Mouse (Mus musculus): ENCODE measurements around the gene Scd2.
"Not testable (repeated sequence)": the region's sequence is repeated elsewhere in the genome, so short reads cannot be mapped to it uniquely, and the experiment has no call there.

Gene Scd2

DNA sequence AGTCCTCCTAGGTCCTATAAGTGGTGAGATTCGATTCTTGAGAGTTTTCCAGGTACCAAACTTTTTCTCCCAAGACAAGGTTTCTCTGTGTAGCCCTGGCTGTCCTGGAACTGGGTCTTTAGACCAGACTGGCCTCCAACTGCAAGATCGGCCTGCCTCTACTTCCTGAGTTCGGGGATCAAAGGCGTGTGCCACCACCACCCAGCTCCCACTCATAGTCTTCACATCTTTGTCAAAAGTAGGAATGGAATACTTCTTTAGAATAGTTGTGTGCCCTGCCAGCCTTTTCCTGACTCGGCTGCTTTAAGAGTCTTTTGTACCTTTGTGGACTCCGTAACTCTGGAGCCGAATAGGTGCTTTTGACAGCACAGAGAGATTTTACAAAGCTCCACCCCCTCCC is 2.7 kb downstream of the Scd2 start:
- DNase-seq (ENCODE audit: extremely low read depth, low read depth, low spot score): no peak

DNA sequence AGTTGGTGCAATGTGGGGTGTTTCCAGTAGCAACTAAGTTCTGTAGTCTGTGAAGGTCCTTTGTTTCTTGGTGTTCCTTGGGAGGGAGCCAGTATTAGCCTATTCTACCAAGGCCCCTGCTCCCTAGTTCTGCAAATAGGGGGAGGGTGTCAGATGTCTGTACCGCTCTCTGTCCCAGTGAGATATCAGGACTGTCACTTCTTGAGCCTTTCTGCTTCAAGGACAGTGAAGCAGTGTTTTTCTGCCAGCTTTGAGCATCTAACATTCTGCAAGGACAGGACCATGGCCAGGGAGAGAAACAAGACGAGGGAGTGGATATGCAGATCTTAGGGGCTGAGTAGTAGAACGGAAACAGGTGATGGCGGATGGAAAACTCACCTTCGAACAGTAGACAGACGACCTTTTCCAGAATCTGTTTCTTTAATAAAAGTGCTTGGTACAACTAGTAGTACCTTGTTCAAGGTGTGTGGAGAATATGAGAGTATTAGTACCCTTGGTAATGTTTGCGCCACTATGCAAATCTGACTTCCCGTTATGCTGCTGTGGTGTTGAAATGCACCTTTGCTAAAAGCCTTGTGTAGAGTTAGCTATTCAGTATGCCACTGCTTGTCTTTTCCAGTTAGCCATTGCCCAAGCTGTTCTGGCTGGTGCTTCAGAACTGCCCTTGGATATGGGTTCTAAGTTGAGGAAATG is 3.7 kb downstream of the Scd2 start:
- DNase-seq (ENCODE audit: extremely low read depth, low read depth, low spot score): no peak

DNA sequence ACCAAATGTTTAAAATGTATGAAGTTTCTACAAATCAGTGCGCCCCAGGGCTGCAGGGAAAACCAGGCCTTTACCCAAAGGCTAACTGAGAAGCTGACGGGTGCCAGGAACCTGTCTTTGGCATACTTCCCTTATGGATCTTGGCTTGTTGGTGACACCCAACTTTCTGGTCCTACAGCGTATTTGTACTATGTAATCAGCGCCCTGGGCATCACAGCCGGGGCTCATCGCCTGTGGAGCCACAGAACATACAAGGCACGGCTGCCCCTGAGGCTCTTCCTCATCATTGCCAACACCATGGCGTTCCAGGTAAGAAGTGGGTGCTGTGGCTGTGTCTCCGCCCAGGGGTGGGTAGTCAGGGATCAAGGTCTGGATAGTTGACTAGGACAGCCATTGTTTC is 4.4 kb downstream of the Scd2 start:
- DNase-seq (ENCODE audit: extremely low read depth, low read depth, low spot score): no peak

DNA sequence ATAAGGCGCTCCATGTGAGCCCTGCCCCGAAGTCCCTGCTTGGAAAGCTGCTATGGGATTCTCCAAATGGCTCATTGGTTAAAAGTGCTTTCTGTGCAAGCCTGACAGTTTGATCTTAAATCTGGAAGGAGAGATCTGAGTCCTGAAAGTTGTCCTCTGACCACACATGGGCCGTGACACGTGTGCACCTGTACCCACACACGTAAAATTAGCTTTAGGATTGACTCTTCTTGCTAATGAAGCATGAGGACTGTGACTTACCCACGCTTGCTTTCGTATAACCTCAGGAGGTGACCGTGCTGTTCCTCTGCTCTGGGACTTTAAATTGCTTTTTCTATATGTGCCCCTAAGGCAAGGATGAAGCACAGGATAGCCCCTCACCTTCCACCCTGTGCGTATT is 5.6 kb downstream of the Scd2 start:
- no peak for DNase-seq (ENCODE audit: extremely low read depth, low read depth, low spot score)

DNA sequence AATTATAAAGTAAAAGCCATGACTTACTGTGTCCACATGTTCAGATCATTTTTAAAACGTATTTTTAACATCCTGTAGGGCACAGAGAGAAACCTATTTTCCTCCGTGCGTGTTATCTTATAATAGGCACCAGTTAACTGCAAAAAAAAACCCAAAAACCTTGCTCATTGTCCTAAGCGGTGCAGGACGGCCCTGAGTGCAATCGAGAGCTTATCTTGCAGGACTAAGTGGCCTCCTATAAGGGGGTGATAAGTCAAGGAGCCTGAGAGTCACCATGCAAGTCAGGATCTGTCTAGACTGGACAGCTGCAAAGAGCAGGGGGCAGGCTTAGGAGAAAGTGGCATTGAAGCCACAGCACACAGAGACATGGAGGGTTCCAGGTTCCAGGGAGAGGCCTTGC is 6.4 kb downstream of the Scd2 start:
- no peak for DNase-seq (ENCODE audit: extremely low read depth, low read depth, low spot score)

DNA sequence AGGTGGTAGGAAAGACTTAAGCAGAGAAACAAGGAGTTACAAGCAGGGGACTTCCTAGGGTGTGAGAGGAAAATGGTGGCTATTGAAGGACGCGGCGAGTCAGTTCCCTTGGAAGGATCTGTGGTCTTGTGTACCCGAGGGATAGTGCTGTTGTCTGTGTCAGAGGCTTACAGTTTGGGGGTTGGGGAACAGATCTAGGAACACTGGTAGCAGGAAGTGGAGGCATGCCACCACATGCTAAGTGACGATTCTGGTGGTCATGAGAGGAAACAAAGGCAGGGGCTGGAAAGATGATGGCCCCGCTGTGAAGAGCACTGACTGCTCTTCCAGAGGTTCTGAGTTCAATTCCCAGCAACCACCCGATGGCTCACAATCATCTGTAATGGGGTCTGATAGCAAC is 7.0 kb downstream of the Scd2 start:
- no peak for DNase-seq (ENCODE audit: extremely low read depth, low read depth, low spot score)

DNA sequence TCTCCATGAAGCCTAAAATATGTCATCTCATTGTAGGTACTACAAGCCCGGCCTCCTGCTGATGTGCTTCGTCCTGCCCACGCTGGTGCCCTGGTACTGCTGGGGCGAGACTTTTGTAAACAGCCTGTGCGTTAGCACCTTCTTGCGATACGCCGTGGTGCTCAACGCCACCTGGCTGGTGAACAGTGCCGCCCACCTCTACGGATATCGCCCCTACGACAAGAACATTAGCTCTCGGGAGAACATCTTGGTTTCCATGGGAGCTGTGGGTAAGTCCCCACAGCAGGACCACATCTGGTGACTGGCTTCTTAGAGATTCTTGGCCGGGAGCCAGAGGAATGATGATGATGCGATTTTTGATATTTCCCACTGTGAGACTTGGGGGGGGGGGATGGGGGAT is 7.7 kb downstream of the Scd2 start:
- no peak for DNase-seq (ENCODE audit: extremely low read depth, low read depth, low spot score)

DNA sequence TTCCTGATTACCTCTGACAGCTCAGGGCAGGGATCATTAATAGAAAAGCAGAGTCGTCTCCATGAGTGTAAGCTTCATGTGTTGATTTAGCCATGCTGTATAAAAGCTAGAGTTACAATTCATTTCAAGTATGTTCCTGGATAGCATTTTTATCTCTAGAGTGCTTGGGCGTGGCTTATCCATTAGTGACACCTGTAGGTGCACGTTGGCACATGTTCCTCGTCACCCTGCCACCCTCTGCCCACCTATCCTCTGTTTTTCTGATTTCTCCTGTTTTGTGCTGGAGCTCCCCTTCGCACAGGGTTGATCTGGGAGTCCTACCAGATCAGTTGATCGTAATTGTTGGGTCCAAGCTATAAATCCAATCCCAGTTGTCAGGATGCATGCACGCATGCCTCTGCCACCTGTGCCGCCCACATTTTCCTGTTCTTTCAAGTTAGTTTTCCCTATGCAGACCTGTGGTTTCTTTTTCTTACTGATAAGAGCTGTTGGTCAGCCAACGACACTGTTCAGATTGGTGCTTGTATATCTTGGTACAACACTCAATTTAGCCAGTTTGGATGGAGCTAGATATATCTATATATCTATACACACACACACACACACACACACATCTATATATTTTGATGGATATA is 8.3 kb downstream of the Scd2 start:
- DNase-seq (ENCODE audit: extremely low read depth, low read depth, low spot score): no peak

DNA sequence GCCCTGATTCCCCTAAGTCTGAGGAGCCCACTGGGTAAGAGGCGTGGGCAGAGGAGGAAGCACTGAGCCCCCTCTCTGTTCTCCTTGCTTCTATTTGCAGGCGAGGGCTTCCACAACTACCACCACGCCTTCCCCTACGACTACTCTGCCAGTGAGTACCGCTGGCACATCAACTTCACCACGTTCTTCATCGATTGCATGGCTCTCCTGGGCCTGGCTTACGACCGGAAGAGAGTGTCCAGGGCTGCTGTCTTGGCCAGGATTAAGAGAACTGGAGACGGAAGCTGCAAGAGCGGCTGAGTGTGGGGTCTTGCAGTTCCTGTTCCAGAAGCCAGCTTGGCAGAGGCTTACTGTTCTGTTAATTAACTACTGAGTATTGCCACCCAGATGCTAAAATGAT is 9.4 kb downstream of the Scd2 start:
- no peak for DNase-seq (ENCODE audit: extremely low read depth, low read depth, low spot score)

DNA sequence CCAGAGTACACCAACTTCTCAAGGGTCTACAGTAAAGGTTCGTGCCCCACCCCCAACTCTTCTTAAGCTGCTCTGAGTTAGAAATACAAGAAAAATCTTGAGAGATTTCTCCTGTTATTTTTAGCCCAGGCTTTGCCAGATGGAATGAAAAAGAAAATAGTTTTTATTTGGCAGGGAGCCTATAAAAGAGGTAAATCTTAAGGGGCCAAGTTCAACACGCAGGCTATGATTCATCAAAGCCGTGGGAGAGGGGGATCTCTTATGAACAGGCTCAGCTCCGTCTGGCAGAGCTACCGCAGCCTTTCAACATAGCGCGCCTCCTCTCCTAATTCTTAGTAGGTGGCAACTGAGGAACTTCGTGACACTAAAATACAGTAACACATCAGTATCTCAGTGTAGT is 10.0 kb downstream of the Scd2 start:
- no peak for DNase-seq (ENCODE audit: extremely low read depth, low read depth, low spot score)

DNA sequence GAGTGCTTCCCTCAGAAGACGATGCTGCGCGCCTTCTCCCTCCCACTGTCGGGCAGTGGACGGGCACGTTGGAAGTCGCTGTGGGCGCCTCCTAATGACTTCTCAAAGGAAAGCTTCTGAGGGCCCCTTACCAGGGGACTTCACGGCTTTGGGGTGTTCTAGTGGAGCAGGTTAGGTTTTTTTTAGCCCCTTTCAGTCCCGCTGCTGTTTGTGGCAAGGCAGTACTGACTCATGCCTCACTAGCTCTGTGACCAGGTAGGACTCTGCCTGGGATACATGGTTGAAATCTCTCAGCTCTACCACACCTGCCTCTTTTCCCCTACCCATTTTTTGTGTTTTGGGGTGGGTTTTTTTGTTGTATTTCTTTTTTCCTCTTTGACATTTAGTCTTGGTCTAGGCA is 10.9 kb downstream of the Scd2 start:
- no peak for DNase-seq (ENCODE audit: extremely low read depth, low read depth, low spot score)

DNA sequence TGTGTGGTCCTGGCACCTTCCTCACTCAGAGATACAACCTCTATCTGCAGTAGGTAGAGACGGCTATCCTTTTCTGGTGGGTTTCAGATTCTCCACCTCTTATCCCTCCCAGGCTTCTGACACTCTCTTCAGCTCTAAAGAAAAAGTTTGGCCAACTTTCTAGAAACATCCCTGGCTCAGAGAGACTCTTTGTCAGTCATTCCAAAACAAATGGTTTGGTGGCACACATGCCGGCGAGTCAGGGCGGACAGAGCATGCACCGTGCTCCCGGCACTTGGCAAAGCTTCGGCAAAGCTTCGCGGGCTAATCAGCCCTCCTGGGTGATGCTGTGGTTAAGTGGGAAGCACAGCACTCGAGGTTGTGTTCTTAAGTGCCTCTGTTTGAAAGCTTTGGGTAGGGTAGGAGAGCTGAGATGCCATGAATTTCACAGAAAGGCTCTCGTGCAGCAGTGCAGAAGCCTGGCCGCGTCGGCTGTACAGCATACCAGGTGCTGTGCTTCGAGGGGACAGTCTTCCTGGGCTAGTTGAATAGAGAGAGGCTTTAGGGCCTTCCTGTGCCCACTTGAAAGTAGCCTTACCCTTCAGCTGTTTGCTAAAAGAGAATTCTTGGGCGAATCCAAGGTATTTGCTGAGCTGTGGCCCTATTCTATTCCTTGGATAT is 11.5 kb downstream of the Scd2 start:
- no peak for DNase-seq (ENCODE audit: extremely low read depth, low read depth, low spot score)

DNA sequence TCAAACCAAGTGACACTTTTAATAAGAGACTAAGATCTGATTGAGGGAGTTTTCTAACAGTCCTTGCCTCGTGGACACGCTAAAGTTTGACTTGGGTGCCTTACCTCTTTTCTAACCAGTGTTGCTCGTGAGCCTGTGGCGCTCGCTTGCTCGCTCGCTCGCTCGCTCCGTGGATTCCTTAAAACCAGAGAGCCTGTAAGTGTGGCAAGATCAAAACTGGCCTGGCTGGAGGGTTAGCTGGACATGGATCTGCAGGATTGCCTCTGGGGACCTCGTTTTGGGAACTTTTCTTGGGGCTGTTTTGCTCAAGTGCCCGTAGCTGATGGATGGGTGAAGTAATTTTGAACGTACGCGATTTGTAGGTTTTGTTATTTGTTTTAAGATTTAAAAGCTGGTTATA is 12.2 kb downstream of the Scd2 start:
- DNase-seq (ENCODE audit: extremely low read depth, low read depth, low spot score): no peak

DNA sequence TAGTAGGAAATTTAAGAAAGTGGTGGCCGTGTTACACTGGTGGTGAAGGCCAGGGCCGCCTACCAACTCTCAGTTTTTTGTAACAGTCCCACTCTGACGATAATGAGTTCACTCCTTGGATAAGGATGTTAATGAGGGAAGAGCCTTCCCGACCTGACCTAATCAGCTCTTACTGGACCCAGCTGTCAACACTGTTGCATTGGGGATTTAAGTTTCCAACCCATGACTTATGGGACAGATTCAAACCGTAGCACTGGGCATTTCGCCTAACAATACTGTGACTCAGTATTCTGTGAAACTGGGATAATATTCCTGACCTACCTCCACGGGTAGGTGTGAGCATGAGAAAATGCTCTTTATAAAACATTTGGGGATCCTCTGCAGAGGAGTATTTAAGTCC is 12.7 kb downstream of the Scd2 start:
- no peak for DNase-seq (ENCODE audit: extremely low read depth, low read depth, low spot score)

DNA sequence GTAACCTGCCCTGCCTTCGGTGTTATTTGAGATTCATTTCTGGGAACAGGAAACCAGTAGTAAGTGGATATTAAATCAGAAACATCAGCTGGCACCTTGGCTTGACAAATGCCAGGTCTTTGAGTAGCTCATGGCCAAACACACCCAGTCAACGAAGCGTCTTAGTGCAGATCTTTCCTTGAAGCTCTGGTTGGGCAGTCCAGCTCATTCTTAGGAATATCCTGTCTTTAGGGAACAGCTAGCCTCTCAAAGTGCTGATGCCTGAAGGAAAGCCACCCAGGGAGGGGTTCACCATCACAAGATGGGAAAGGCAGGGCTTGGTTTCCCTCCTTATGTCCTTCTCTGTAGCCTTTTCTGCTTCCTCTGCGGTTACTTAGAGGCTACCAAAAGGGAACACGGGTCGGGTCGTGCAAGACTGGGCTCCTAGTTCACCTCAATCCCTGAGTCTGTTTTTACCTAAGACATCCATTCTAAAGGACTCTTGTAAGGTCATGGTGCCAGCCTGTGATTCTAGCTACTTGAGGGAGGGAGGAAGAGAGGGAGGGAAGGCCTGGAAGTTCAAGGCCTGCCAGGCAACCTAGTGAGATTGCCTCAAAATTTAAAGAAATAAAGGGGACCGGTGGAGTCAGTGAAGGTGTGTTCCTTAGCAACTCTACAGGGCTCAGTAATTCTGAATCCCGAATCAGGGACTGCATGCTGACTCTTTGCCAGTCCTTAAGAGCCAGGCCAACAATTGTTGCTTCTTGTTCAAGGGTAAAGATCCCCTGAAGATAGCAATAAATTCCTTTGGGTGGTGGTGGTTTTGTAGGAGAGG is 13.8 kb downstream of the Scd2 start:
- DNase-seq (ENCODE audit: extremely low read depth, low read depth, low spot score): no peak

DNA sequence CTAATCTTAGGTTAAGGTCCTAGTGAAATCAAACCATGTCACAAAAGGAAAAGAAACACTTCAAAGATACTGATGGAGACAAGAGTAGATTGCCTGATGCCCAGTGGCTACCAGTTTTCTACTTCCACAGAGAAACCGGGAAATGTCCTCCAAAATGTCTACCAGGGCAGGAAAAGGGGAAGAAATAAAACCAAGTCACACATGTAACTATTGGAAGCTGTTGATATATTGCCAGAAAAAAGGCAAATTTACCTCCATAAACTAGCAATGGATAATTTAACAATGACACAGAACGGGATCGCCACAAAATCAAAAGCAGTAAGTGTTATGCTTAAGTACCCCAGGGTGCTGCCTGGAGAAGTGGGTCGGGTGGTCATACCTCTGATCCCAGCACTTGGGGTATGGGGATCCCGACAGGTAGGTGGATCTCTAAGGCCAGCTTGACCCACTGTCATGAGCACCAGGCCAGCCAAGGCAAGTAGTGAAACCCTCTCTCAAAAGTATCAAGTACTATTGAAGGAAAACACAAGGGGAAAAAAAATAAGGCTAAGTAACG is 14.5 kb downstream of the Scd2 start:
- no peak for DNase-seq (ENCODE audit: extremely low read depth, low read depth, low spot score)

DNA sequence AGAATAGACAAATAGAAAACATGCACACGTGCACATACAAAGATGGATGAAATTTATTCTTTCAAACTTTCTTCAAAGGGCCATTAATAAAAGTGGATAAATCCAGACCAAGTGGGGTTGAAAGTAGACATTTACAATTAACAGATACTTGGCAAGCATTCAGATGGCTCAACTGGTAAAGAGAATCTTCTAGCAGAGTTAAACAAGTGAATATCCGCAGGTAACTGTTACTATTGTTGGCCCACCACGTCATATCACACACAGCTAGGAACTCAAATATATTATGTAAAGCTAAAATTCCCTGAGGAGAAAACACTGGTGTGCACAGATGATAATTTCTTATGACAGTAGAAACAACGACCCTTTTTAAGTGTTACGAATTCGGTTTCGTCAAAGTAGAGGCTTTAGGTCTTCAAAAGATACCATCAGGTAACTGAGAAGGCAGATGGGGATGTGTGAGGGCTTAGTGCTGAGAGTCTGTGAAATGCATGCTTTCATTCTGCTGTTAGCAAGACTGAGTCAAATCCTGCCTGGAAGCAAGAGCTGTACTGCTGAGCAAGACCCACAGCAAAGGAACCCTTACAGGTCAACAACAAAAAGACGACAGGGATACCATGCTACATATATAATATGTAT is 15.3 kb downstream of the Scd2 start:
- no peak for DNase-seq (ENCODE audit: extremely low read depth, low read depth, low spot score)

DNA sequence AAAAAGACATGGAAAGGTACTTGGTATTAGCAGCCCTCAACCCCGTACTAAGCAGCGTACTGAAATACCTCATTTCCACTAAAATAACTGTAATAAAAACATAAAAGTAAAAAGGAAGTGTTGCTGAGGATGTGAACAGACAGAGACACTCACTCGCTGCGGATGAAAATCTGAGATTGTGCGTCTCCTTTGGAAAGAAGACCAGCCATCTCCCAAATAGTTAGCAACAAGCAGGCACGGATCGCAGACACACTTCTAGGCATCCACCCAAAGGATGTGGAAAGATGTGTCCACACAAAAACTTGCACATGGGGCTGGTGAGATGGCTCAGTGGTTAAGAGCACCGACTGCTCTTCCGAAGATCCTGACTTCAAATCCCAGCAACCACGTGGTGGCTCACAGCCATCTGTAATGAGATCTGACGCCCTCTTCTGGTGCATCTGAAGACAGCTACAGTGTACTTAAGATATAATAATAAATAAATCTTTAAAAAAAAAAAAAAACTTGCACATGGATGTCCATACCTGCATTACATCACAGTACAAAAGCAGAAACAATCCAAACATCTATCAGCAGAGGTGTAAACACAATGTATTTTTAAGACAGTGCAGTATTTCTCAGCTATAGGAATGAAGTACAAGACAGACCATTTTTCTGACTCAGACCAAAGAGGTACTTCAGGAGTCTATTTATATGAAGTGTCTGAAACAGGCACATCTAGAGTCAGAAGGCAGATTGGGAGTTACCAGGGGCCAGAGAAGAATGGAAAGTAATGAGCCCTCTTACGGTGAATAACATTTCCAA is 16.1 kb downstream of the Scd2 start:
- DNase-seq (ENCODE audit: extremely low read depth, low read depth, low spot score): no peak

DNA sequence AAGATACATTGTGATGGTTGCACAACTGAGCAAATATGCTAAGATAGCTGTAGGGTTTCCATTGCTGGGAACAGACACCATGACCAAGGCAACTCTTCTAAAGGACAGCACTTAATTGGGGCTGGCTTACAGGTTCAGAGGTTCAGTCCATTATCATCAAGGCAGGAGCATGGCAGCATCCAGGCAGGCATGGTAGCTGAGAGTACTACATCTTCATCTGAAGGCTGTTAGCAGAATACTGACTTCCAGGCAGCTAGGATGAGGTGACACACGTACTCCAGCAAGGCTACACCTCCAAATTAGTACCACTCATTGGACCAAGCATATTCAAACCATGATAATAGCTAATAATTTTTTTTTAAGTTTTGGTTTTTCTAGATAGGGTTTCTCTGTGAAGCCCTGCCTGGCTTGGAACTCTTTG is 16.7 kb downstream of the Scd2 start:
- DNase-seq (ENCODE audit: extremely low read depth, low read depth, low spot score): not testable (repeated sequence)

DNA sequence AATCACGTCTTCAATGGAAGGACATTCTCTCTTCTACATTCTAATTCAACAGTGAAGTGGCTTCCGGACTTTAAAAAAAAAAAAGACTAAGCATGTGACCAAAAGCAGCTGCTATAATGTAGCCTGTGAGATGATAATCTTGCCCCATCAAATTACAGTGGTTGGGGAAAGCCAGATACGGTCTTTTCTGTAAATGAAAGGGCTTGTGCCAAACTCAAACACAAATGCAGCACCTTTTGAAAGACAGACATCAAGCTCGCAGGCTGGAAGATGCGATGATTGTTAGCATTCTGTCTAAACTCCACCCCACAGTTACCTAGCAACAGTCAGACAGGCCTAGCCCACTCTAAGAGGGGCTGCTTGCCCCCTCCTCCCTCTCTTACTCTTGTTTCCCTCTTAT is 17.3 kb downstream of the Scd2 start:
- no peak for DNase-seq (ENCODE audit: extremely low read depth, low read depth, low spot score)
